Mouse (Mus musculus): Measurements from ENCODE around the gene Olfr399.

The Olfr399 gene

DNA sequence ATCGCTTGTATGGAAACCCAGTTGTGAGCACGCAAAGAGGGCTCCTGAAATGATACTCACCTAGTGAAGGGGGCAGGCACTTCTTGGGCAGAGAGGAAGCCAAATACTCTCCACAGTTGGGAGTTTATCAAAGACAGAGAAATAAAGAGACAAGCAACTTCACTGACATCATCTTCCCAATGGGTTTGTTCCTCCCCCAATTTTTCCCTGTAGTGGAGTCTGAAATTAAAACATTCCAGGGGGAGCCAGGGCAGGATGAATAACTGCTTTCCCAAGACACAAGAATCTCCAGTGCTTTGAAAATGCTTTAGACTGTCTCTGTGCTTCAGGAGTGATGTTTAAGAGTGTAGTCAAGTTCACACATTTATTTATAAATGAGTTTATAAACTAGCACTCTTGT, at the start of gene Olfr399, which contains the start of gene Olfr139:
Gene Olfr399 (minus strand): TSS at position 165 of the 400 bp plus-strand sequence.
Gene Olfr139 (minus strand): TSS at position 101 of the 400 bp plus-strand sequence.
- DNase-seq (ENCODE audit: low spot score in 2 of 2) = no peak

DNA sequence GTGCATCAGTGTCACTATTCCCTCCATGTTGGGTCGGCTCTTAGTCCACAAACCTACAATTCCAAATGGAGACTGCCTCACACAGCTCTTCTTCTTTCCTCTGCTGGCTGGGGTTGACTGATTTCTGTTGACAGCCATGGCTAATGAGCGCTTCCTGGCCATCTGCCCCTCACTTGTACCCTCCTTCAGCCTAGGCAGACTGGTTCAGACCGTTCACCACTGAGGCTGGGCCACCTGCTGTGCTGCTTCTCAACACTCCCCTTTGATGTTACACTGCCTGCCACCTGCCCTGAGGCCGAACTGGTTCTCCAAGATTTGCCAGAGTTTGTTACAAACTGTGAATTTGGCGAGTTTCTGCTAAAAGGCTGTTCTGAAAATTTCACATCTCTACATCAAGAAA, 48.7 kb upstream of the Olfr399 start:
- no peak for DNase-seq (ENCODE audit: low spot score in 2 of 2)

DNA sequence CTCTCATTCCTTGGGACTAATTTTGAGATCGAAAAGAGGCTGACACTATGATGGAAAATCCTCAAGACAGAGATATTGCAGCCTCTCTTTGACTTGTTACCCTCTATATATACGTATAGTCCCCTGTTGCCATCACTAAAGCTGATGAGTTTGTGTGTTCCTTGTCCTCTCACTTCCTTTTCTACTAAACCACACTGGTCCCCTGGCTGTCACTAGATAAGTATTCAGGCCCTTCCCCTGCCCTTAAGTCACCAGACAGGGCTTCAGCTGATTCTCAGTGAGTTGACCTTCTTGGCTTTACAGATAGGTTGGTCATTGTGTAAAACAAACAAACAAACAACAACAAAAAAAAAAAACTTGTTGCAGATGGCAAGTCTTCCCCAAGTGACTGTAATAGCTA, 45.1 kb upstream of the Olfr399 start:
- DNase-seq (ENCODE audit: low spot score in 2 of 2) = no peak

DNA sequence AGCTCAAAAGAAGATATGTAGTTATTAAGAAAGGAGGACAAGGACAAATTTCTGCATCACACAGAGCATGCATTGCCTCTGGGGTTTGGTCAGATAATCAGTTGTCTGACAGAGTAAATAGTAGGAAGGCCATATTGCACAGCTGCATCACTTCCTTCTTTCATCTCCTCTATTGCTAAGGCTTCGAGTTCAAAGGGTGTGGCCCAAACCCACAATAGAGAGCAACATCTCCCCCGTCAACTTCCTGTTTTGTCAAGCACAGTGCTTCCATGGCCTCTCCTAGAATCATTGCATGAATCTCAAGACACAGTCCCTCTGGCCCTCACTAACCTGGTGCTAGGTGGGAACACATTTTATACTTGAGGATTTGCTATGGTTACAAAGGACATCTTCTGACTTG, 44.3 kb upstream of the Olfr399 start:
- peak in 1 of 2 experiments; percentile 16 for DNase-seq (ENCODE audit: low spot score in 2 of 2)

GRCm38 (mm10) chr11:74069655-74070054, 13.2 kb upstream of the Olfr399 start, which contains the start of gene Zfp616:
TSS of gene Zfp616 (plus strand) at chr11:74069955.
- no peak for DNase-seq (ENCODE audit: low spot score in 2 of 2)

GRCm38 (mm10) chr11:74051347-74051746, 5.1 kb downstream of the Olfr399 start:
- DNase-seq (ENCODE audit: low spot score in 2 of 2) = no peak

Data from spleen, postnatal 10 days (tissue).